Mouse (Mus musculus) liver, adult 2 months (tissue): ENCODE data around the gene Taf6.

Experiments used
- CTCF ChIP-seq: fragments of 200-500 bp; IDR thresholded peaks from 2 replicates; pipeline ENCODE4 v1.5.1; 2011; ENCODE audit warnings: low read depth, low read length, control low read depth
- POLR2A ChIP-seq: fragments of 200-500 bp; IDR thresholded peaks from 2 replicates; pipeline ENCODE4 v1.6.1; 2011; ENCODE audit warnings: low read length, control low read depth; ENCODE audit not compliant: insufficient read depth; ENCODE audit errors: extremely low read depth

DNA sequence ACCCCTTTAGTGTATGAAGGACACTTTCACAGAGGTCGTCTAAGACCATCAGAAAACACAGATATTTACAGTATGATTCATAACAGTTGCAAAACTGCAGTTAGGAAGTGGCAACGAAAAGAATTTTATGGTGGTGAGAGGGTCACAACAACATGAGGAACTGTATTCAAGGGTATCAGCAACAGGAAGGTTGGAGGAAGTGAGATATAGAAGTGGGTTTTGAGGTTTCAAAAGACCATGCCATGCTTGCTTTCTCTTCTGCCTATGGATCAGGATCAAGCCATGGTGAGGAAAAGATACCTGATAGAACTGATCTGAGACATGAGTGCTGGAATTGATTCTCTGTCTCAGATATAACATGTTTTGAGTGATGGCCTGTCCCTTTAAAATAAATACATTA, 40.1 kb upstream of the Taf6 start:
- TF ChIP-seq CTCF, result no peak
- no peak for TF ChIP-seq POLR2A
